Mouse (Mus musculus) gastrocnemius, postnatal 10 days (tissue): ENCODE measurements at regions not wholly inside any gene's neighbourhood (a gene's known extent, or its start where the extent isn't known, plus 50 kb on each side); places are given as distances from the start of the nearest gene placed in this dataset.
"Not testable (repeated sequence)": the region's sequence is repeated elsewhere in the genome, so short reads cannot be mapped to it uniquely, and the experiment has no call there.

Source experiments
- DNase-seq: peaks from one replicate; pipeline ENCODE4 v3.0.0; 2021; ENCODE audit warnings: mixed read lengths

DNA sequence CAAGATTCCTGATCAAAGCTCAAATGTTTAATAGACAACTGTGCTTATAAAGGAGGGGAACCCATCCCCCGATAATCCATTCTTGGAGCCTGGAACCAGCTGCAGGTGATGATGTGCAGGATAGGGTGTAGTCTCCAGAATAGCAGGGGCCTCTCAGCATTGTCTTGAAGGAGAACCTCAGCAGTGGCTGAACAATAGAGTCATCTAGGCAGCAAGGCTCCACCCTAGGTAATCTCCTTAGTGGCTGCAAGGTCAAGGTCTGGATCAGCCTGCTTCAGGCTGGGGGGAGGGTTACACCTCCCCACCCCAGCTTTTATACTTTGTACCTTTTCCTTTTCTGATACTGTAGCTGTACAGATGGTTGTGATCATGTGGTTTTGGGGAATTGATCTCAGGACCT lies 116.8 kb upstream of the Mettl4 start:
- no peak for DNase-seq

DNA sequence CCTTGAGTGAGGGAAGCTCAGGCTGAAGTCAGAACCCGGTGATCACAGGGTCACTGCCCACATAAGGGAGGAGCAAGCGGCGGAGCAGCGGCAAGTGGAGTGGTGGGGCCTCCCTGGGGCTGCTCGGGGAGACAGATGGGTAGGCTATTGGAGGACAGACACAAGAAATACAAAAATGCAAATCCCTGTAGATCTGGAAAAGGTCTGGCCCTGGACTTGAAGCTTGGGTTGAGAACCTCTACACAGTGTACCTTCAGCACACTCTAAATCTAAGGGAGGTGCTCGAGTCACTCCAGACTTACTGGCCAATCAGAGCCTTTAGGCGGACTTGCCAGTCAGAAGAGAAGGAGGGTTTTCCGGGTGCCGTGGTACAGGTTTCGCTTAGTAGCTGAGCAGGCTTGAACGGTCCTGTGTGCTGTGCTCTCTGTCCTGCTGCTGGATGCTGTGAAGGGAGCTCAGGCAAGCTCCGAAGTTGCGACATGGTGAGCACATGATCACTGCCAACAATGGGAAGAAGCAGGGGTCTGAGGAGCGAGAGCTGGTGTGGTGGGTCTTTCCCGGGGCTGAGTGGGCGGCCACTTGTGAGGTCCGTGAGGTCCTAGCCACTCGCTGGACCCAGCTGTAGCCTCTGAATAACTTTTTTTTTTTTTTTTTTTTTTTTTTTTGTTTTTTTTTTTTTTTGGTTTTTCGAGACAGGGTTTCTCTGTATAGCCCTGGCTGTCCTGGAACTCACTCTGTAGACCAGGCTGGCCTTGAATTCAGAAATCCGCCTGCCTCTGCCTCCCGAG lies 114.9 kb upstream of the Mettl4 start:
- peak; percentile 27 for DNase-seq

DNA sequence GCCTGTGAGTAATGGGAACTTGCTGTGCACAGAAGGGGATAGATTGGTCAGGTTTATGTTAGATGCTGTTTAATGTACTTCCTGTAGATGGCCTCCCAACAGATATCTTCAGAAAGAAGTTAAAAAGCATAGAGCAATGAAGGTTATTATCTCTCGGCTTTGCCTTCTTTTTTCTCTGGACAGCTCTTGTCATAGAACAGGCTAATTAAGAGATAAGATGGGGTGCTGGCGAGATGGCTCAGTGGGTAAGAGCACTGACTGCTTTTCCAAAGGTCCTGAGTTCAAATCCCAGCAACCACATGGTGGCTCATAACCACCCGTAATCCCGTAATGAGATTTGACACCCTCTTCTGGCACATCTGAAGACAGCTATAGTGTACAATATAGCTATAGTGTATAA lies 104.9 kb upstream of the Mettl4 start:
- not testable (repeated sequence) for DNase-seq

DNA sequence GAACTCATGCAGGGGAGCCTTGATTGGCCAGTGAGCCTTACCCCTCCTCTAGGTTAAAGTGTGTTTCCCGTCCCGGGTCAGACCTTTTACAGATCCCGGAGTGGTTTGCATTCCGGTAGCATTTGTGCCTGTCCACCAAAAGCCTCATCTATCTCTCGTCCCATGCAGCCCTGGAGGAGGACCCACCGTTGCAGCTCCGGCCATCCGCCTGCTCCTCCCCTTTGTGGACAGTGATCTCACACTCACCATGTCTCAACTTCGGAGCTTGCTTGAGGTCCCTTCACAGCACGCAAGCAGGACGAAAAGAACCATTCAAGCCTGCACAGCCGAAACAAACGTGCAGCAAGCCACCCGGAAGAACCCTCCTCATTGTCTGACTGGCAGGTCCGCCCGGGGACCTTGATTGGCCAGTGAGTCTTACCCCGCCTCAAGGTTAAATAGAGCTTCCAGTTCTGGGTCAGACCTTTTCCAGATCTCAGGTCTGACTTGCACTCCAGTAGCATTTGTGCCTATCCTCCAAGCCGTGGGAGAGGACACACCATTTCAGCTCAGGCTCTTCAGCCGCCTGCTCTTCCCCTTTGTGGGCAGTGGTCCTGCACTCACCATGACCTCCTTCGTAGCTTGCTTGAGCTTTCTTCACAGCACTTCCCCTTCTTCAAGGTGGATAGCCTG lies 84.8 kb upstream of the Mettl4 start:
- peak; percentile 67 for DNase-seq

DNA sequence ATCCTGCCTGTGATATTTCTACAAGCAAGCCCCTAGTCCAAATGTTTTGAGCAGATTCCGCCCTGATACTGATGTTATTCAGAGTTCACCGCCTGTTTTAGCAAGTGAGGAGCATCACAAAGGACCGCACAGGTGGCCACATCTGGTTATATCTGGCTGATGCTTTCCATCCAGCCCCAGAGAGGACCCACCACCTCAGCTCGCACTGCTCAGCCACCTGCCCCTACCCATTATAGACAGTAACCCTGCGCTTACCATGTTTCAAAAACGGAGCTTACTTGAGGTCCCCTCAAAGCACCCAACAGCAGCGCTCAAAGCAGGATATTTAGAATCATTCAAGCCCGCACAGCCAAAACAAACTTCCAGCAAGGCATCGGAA lies 84.2 kb upstream of the Mettl4 start:
- not testable (repeated sequence) for DNase-seq

DNA sequence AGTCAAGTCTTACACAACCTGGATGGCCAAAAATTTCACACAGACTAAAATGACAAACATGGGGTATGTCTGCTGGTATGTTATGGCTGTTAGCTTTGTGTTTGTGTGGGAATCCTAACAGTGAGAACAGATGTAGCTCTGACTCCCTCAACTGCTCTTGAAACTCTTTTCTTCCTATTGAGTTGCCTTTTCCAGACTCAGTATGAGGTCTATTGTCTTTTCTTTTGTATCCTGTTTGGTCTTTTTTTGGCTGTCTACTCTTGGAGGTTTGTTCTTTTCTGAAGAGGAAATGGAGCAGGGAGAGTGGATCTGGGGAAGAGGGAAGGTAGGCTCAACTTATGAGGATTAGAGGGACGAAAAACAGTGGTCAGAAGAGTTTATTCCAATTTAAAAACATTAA lies 76.6 kb upstream of the Mettl4 start:
- not testable (repeated sequence) for DNase-seq

DNA sequence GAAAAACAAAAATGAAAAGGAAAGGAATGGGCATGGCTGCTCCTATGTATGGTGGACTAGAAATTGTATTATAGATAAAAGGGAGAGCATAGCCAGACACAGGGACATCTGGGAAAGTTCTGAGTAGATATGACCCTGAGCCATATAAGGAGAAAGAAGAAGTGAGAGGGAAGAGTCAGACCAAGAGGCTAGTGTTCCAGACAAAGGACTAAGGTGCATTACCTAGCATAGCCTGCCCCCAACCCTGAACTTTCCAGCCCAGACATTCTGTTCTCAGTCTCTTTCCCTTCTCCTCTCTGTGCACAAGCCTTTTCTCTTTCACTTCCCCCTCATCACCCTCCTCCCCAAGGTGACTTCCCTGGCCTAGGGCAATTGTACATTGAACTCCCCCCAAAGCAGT lies 58.9 kb upstream of the Mettl4 start:
- DNase-seq = no peak
